Mouse (Mus musculus): ENCODE measurements around the gene Ccdc180.

The Ccdc180 gene

DNA sequence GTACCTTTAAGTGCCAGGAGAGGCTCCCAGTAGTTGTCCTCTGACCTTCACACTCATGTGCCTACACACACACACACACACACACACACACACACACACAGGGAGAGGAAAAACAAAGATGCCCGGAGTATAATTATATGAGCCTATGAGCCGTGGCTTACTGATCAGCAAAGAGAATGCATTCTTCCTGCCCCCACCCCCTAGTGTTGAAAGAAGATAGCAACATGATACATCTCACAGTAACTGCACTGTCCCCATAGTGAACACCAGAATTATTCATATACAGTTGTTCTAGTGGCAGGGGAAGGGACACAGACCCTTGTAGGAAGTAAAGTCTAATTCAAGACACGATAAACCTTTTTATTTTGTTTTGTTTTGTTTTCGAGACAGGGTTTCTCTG is 19.8 kb downstream of the Ccdc180 start:
- no peak for DNase-seq (ENCODE audit: low read depth in 1 of 2, low spot score in 2 of 2)

GRCm38 (mm10) chr4:45911256-45911655 is 21.2 kb downstream of the Ccdc180 start:
- no peak for DNase-seq (ENCODE audit: low read depth in 1 of 2, low spot score in 2 of 2)

DNA sequence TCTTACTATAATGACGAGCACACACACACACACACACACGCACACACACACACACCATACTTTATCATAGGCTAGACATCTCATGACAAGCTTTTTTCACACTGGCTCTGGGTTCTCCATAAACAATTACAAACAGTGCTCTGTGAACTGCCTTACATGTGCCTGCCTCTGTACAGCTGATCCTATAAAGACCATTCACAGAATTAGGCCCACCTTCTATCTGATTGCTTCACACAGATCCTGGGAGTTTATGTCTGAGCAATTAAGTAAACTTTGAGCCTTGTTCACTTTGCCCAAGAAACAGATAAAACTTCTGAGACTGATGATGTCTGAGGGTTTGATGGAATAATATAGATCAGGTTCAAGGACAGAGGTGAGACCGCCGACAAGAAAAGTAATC is 21.8 kb downstream of the Ccdc180 start:
- DNase-seq (ENCODE audit: low read depth in 1 of 2, low spot score in 2 of 2) = no peak

- no peak for DNase-seq (ENCODE audit: low read depth in 1 of 2, low spot score in 2 of 2)
Observed at GRCm38 (mm10) chr4:45917091-45917490, 27.0 kb downstream of the Ccdc180 start.

GRCm38 (mm10) chr4:45921663-45922435 is 31.7 kb downstream of the Ccdc180 start:
- DNase-seq (ENCODE audit: low read depth in 1 of 2, low spot score in 2 of 2) = no peak

DNA sequence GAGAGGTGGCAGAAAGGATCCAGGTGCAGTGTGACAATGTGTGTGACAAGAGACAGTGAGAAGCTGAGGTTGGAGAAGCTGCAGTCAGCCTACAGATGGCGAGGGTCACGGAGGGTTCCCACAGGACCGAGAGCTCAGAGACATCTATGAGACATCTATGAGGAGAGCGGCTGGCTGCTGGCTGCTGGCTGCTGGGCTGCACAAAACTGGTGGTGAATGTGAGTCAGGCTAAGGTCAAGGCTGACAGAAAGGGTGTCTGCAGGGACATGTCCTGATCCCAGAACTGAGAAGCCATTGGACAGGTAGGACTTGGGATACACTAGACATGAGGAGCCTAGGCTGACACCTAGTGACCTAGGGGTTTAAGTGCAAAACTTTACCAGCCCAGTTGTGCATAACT is 33.9 kb downstream of the Ccdc180 start:
- DNase-seq (ENCODE audit: low read depth in 1 of 2, low spot score in 2 of 2) = no peak

DNA sequence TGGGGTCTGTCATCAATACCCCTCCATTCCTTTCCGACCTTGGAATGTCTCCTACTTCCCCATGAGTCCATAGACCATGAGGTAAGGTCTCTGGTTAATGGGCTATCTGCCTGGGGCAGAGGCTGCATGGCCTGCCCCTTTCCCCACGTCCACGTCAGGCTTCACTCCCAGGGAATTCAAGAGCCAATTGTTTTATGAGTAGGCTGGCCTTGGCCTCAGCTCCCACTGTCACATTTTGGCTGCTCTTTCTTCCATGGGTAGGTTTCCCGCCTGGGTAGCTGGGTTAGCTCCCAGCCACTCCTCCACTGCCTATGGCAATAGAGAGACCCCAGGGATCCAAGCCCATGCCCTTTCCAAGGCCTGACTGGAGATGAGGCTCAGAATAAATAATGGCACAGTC is 38.5 kb downstream of the Ccdc180 start:
- no peak for DNase-seq (ENCODE audit: low read depth in 1 of 2, low spot score in 2 of 2)

DNA sequence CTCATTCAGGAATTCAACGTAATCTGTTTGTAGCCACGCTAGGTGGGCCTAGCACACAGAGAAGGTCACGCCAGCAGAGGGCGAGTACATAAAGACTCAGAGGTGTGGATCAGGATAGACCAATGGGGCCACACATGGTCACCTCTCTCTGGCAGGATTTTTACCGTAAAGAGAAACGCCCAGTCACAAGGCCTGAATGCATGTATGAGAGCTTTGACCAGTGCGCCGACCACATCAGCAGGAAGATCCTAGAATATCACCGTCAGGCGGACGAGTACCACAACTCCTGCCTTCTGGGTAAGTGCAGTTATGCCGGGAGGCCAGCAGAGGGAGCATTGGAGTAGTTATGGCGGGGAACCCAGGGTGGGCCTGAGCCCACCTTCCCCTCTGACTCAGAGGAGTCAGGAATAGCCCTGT is 51.5 kb downstream of the Ccdc180 start:
- peak in 1 of 2 experiments; percentile 17 for DNase-seq (ENCODE audit: low read depth in 1 of 2, low spot score in 2 of 2)

- DNase-seq (ENCODE audit: low read depth in 1 of 2, low spot score in 2 of 2) = no peak
Observed at GRCm38 (mm10) chr4:45947729-45948128, 57.6 kb downstream of the Ccdc180 start.

GRCm38 (mm10) chr4:45949109-45949848 is 59.2 kb downstream of the Ccdc180 start:
- DNase-seq (ENCODE audit: low read depth in 1 of 2, low spot score in 2 of 2) = peak; percentile 40 to 59

- no peak for DNase-seq (ENCODE audit: low read depth in 1 of 2, low spot score in 2 of 2)
Observed at GRCm38 (mm10) chr4:45951830-45952229, 61.7 kb downstream of the Ccdc180 start.

GRCm38 (mm10) chr4:45953025-45953919 is 63.2 kb downstream of the Ccdc180 start:
- DNase-seq (ENCODE audit: low read depth in 1 of 2, low spot score in 2 of 2) = no peak

DNA sequence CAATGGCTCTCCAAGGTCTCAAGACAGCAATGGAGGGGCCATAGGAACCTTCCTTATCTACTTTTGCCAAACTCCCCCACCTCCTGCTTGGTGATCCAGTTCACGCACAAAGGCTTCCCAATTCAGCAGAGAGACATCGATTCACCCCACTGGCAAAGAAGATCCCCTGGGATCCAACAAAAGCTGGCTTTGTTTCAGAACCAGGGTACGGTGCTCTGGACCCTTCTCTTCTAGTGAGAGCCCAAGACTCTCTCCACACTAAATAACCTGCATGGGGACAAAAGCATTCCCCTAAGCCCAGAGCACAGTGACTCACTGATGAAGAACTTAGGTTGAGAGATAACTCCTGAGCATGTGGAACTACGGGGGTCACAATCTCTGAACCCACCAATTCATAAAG is 65.1 kb downstream of the Ccdc180 start:
- DNase-seq (ENCODE audit: low read depth in 1 of 2, low spot score in 2 of 2) = no peak

DNA sequence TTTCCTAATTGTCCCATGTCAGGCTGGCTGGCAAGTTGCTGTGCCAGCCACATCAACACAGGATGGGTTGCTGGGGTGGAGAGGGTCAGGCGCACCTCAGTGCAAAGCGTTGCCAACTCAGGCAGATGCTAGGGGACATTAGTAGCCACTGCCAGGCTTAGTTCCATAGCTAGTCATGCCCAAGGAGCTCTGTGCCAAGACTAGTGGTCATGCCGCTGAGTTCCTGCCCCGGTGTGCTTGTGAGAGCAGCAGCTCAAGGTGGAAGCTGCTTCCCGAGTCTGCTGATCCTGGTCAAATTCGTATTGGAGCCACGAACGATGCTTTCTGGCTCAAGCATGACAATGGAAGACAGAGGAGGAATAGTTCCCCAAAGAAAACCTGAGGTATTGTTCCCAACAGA is 66.0 kb downstream of the Ccdc180 start:
- no peak for DNase-seq (ENCODE audit: low read depth in 1 of 2, low spot score in 2 of 2)

DNA sequence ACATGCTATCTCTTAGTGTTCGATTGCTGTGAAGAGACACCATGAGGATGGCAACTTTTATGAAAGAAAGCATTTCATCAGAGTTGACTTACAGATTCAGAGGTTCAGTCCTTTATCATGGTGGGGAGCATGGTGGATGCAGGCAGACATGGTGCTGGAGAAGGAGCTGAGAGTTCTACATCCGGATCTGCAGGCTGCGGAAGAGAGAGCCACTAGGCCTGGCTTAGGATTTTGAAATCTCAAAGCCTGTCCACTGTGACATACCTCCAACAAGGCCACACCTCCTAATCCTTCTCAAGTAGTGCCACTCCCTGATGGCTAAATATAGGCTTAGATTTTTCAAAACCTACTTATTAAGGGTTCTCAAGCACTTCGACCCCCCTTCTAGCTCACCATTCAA is 66.6 kb downstream of the Ccdc180 start:
- DNase-seq (ENCODE audit: low read depth in 1 of 2, low spot score in 2 of 2) = no peak

DNA sequence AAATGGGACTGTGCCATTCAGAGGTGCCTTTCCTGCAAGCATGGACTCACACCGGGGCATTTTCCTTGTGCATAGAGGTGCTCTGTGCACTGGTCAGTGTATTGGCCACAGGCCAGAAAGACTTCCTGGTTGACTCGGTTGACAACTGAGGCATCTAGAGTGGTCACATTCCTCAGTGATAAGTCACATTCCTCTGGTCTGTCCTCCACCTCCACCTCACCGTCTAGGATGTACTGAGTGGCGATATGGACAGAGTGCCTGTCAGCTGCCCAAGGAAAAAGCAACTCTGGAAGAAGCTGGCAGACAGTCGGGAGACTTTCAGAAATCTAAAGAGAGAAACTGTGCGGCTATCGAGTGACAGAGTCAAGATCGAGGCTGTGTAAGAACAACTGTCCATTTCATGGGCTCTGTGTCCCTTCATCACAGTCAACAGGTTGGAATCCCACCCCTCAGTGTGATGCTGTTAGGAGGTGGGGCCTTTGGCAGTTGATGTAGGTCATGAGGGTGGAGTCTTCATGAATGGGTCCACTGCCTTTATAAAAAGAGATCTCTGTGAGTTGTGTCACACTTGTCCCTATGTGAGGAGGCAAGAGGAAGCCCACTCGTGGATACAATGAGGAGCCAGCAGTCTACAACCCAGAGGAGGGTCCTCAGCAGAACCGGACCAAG is 74.8 kb downstream of the Ccdc180 start, which contains the start of gene Tdrd7:
Gene Tdrd7 (plus strand): TSS at position 564 of the 669 bp plus-strand sequence.
- no peak for DNase-seq (ENCODE audit: low read depth in 1 of 2, low spot score in 2 of 2)

DNA sequence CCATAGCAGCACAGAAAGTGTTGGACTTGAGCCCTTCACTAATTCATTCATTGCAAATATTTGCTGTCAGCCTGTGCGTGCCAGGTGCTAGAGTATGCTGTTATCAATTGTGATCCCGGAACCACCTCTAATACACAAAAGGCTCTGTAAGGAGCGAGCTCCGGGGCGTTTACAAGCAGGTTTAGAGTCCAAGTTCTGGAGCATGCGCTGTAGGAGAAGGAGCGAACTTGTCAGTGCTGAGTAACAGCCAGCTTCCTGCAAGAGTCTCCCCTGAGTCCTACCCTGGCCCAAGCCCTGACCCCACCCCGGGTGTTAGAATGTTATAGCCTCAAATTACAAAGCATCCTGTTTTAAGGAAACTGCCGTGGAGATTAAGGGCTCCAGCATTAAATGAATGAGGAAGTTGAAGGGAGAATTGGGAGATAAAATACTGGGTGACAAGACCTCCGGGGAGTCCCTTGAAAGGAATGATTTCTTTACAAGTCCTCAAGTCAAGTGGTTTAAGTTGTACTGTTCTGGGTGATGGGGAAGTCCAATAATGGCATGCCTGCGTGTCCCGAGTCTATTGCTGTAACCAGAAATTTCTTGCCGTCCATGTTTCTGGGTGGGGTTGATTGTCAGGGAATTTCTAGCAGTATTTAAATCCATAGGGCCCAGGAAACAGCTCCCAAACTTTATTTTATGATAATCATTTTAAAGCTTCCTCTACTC is 75.8 kb downstream of the Ccdc180 start:
- DNase-seq (ENCODE audit: low read depth in 1 of 2, low spot score in 2 of 2) = no peak

DNA sequence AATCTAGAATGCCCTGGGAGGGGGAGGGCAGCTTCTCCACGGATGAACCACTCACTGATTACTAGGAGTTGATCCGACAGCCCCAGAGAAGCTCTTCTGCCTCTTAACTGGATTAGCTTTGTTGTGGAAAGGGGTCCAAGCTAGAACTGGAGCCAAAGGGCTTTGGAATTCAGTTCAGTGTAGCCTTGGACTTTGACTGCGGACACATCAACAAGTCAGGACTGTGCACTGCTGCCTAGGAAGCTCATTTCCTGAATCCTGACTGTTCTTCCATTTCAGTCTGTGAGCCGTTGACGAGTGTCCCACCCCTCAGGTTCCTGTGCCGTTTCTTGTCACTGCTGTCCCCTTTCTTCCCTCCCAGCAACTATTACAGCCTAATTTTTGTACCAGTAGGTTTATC is 76.6 kb downstream of the Ccdc180 start:
- no peak for DNase-seq (ENCODE audit: low read depth in 1 of 2, low spot score in 2 of 2)

DNA sequence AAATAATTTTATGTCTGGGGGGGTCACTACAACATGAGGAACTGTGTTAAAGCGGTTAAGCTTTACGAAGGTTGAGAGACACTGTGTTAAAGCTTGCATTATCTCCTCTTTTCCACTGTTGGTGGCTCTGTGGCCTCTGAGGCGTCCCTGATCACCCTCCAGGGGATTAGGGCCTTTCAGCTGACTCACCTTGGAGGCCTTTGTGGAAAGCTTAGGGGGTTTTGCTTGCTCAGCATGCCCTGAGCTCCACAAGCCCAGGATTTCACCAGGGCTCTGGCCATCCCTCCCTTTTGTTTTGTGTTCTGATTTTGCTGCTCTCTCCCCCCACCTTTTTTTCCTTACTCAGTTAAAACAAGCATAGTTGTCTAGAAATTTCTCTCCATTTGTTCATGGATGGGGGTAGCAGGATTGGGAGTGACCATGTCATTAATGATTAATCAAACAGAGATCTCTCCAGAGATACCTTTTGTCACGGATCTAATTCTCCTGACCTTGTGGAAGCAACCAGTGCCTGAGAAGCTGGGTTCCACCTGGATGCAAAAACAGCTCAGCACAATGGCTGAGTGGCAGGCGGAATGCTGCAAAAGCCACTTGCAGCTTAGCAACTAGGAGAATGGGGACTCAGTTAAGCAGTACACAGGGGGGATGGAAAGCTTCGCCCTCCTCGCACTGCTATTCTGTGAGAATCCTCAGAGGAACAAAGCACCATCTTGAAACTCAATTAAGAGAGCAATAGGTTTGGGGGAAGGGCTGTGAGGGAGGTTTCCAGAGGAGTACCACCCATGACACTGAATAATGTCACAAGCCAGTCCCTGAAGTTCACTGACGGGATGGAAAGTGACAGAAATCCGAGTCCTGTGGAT is 77.6 kb downstream of the Ccdc180 start:
- DNase-seq (ENCODE audit: low read depth in 1 of 2, low spot score in 2 of 2) = no peak
